Mouse (Mus musculus) midbrain, embryonic 14.5 days (tissue): ENCODE measurements at regions not wholly inside any gene's neighbourhood (a gene's known extent, or its start where the extent isn't known, plus 50 kb on each side); places are given as distances from the start of the nearest gene placed in this dataset.

Experiments used
- ATAC-seq: fragments of 200-750 bp; cut with Nextera tagmentation; 2 replicates; pipeline ENCODE4 v1.8.0; 2017; ENCODE audit warnings: moderate number of reproducible peaks, moderate library complexity; ENCODE audit not compliant: low FRiP score, low TSS enrichment
- DNase-seq: peaks from one replicate; pipeline ENCODE4 v3.0.0-alpha.2; 2015
- H3K27ac ChIP-seq: fragments of 300-500 bp; sonication (generic); replicated peaks from 2 replicates; pipeline ENCODE4 v1.5.1; 2014; ENCODE audit warnings: mild to moderate bottlenecking, low read depth, low read length, moderate library complexity
- H3K27me3 ChIP-seq: fragments of 300-500 bp; sonication (generic); 2 replicates; pipeline ENCODE4 v1.6.1; 2014; ENCODE audit warnings: low read length, control low read depth, mixed read lengths; ENCODE audit not compliant: control insufficient read depth, insufficient read depth
- H3K36me3 ChIP-seq: fragments of 300-500 bp; sonication (generic); 2 replicates; pipeline ENCODE4 v1.6.1; 2014; ENCODE audit warnings: low read length, control low read depth; ENCODE audit not compliant: control insufficient read depth, insufficient read depth
- H3K4me1 ChIP-seq: fragments of 300-500 bp; sonication (generic); 2 replicates; pipeline ENCODE4 v1.6.1; 2014; ENCODE audit warnings: mild to moderate bottlenecking, antibody characterized with exemption, low read length, control low read depth; ENCODE audit not compliant: control insufficient read depth, insufficient read depth
- H3K4me2 ChIP-seq: fragments of 300-500 bp; sonication (generic); 2 replicates; pipeline ENCODE4 v1.6.1; 2014; ENCODE audit warnings: mild to moderate bottlenecking, low read length, moderate library complexity
- H3K4me3 ChIP-seq: fragments of 300-500 bp; sonication (generic); replicated peaks from 2 replicates; pipeline ENCODE4 v1.5.1; 2014; ENCODE audit warnings: low read depth, low read length
- H3K9ac ChIP-seq: fragments of 300-500 bp; sonication (generic); replicated peaks from 2 replicates; pipeline ENCODE4 v1.6.1; 2014; ENCODE audit warnings: mild to moderate bottlenecking, low read length, moderate library complexity
- H3K9me3 ChIP-seq: fragments of 300-500 bp; sonication (generic); 2 replicates; pipeline ENCODE4 v1.6.1; 2016; ENCODE audit warnings: low read length, control low read depth, mixed read lengths; ENCODE audit not compliant: control insufficient read depth
- WGBS: fragments of 180-500 bp; shearing (Covaris S2); extraction: QIAGEN DNeasy Blood & Tissue Kit; methylation state at CpG from one replicate; pipeline ENCODE4 v1.1.7; 2014; 5-methylcytosine and 5-hydroxymethylcytosine counted together

DNA sequence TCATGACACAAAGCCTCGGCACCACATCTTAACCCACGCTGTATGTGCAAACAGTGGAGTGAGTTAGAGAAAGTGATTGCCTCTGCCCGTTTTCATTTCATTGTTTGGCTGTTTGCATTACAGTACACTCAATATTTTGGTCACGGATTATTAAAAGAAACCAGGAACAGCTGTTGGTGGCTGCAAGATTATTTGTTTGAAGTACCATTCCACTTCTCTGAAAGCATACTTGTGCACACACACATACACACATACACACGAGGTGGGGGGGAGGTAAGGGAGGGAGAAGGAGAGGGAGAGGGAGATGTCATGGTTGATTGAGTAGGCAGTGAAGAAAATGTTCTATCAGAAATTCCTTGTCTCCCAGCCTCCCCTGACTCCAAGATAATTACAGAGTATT is 85.5 kb upstream of the Rnd3 start:
- 62% methylated on average over 5 of the region's 5 CpGs for WGBS

DNA sequence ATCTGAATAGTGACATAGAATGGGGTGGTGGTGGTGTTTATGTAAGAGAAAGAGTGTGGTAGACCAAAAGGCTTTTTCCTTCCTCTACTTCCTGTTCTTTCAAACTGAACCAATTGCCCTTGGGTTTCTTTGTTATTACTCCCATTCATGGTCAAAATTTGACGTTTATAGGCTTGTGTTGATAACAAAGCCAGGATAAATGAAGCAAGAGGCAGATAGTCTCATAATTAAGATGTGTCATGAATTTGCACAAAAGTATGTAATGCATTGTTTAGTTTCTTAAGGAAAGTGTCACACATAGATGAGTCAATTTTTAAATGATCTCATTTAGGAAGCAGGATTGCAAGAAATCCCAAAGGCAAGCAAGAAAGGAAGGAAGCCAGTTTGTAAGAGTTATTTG is 73.9 kb upstream of the Rnd3 start:
- ATAC-seq (no peak), DNase-seq (no peak)
- Histone ChIP-seq H3K9me3 (no peaks in the 10 kb centered on the region), H3K4me1 (no peaks in the 10 kb centered on the region), H3K36me3 (no peaks in the 10 kb centered on the region), H3K4me3 (no peak overlapping the region), H3K9ac (no peak overlapping the region), H3K4me2 (no peak overlapping the region), H3K27ac (no peak overlapping the region), H3K27me3 (no peaks in the 10 kb centered on the region)
- 31% methylated on average over 1 of the region's 1 CpGs for WGBS

More for the DNA sequence above, 85.5 kb upstream of the Rnd3 start:
- Histone ChIP-seq H3K4me3 (no peak overlapping the region), H3K27me3 (no peaks in the 10 kb centered on the region), H3K27ac (no peak overlapping the region), H3K4me2 (no peak overlapping the region), H3K4me1 (peaks cover 7% of the 10 kb centered on the region; the same call in 1 of the 2 replicates), H3K9ac (no peak overlapping the region), H3K9me3 (no peaks in the 10 kb centered on the region), H3K36me3 (no peaks in the 10 kb centered on the region)
- peak; percentile 8 for DNase-seq
- ATAC-seq: no peak

DNA sequence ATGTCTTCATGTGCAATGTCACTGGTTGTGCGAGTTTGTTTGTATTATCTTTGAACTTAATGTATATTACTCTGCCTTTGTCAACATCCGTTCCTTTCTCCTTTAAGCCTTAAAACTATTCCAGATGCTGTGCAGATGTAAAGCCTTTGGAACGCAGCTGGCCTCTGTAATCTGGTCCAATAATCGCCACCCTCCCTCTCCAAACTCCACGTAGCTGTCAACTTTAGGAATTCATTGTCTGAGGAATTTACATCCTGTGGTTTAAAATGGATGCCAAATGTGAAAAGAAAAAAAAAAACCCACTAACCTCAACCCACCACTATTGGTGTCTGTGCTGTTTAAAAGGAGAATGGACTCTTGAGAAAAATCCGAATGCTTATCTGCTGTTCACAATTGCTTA is 70.8 kb upstream of the Rnd3 start:
- Histone ChIP-seq H3K9ac (no peak overlapping the region), H3K9me3 (no peaks in the 10 kb centered on the region), H3K4me3 (no peak overlapping the region), H3K4me2 (no peak overlapping the region), H3K4me1 (no peaks in the 10 kb centered on the region), H3K27me3 (no peaks in the 10 kb centered on the region), H3K36me3 (no peaks in the 10 kb centered on the region), H3K27ac (no peak overlapping the region)
- 56% methylated on average over 6 of the region's 6 CpGs for WGBS
- DNase-seq: no peak
- ATAC-seq: no peak

DNA sequence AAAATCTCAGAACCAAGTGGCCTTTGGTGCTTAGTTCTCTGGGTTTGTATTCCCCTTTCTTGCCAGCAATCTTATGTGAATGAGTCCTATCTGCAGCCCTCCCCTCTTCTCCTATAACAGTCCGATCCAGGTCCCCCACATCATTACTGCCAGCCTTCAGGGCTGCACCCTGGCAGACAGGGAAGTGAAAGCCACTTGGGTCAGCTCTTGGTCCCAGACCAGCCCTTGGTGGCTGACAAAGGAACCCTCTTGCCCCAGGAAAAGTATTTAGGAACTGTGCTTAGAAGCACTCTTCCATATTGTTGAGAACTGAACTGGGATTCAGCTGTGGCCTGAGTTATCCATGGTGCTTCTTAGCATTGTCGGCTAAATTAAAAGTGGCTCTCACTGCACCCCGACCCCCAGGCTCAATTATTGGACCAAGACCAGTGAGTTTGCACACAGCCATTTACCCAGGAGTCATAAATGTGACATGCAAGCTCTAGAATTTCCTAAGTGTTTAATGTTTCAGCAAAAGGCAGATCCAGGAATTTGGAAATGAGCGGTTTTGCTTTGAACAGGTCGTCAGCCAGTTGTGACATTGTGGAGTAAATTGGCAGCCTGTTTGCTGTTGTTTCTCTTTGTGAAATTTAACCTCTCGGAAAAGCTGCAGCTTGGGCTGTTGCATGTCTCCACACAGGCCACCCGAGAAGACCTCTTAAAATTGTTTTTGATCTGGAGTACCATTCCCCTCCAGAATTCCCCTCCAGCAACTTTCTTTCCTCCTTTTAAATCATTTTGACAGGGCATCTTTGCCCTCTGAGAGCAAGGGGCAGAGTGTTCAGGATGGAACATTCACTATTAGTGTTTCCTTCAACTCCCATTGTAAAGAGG is 58.5 kb upstream of the Rnd3 start:
- Histone ChIP-seq H3K4me3 (no peak overlapping the region), H3K9me3 (no peaks in the 10 kb centered on the region), H3K36me3 (no peaks in the 10 kb centered on the region), H3K4me2 (no peak overlapping the region), H3K27ac (no peak overlapping the region), H3K4me1 (no peaks in the 10 kb centered on the region), H3K9ac (no peak overlapping the region), H3K27me3 (no peaks in the 10 kb centered on the region)
- DNase-seq: no peak
- WGBS: 73% methylated on average over 7 of the region's 7 CpGs
- no peak for ATAC-seq

DNA sequence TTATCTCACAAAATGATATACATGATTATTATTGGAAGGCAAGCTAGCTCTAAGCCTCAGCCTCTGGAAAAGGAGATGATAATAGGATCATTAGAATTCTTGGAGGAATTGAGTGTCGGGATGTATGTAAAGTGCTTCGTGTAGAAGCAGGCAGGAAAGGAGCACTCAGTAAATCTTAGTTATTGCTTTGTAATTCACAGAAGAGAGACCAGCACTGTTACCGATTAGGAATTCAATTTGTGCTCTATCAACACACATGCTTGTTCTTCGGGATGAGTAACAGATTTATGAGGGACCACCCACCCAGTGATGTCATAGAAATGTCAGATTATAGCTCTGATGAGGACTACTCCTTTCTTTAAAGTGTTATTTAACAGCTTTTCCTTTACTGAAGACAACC is 57.4 kb upstream of the Rnd3 start:
- Histone ChIP-seq H3K27ac (no peak overlapping the region), H3K36me3 (no peaks in the 10 kb centered on the region), H3K27me3 (no peaks in the 10 kb centered on the region), H3K9ac (no peak overlapping the region), H3K4me1 (no peaks in the 10 kb centered on the region), H3K4me3 (no peak overlapping the region), H3K9me3 (no peaks in the 10 kb centered on the region), H3K4me2 (no peak overlapping the region)
- peak; percentile 12 for DNase-seq
- 31% methylated on average over 4 of the region's 4 CpGs for WGBS
- ATAC-seq: no peak
